Mouse (Mus musculus) heart, adult 2 months (tissue): ENCODE measurements around the gene Sec14l2.

Experiments
- CTCF ChIP-seq: fragments of 200-600 bp; IDR thresholded peaks from 2 replicates; pipeline ENCODE4 v1.8.1; 2022; ENCODE audit warnings: antibody characterized with exemption, mild to moderate bottlenecking, moderate library complexity
- EP300 ChIP-seq: fragments of 200-500 bp; IDR thresholded peaks from 2 replicates; pipeline ENCODE4 v1.6.1; 2011; ENCODE audit warnings: low read depth, low read length, control low read depth; ENCODE audit not compliant: insufficient read depth
- POLR2A ChIP-seq: fragments of 200-500 bp; IDR thresholded peaks from 2 replicates; pipeline ENCODE4 v1.6.1; 2011; ENCODE audit warnings: mild to moderate bottlenecking, low read depth, low read length, control low read depth; ENCODE audit not compliant: insufficient read depth

GRCm38 (mm10) chr11:4148536-4149156 lies 25.4 kb upstream of the Sec14l2 start:
- TF ChIP-seq CTCF (no peak), POLR2A (no peak), EP300 (no peak)
